Mouse (Mus musculus) heart, postnatal 0 days (tissue): ENCODE data around the gene Mrpl18.
"Not testable (repeated sequence)": the region's sequence is repeated elsewhere in the genome, so short reads cannot be mapped to it uniquely, and the experiment has no call there.

ENCODE experiments used
- CTCF ChIP-seq: IDR thresholded peaks from 2 replicates; pipeline ENCODE4 v1.5.1; 2016; ENCODE audit warnings: antibody characterized with exemption, control low read depth, low read depth
- EP300 ChIP-seq: IDR thresholded peaks from 2 replicates; pipeline ENCODE4 v1.6.1; 2016; ENCODE audit warnings: antibody characterized with exemption, low read depth

DNA sequence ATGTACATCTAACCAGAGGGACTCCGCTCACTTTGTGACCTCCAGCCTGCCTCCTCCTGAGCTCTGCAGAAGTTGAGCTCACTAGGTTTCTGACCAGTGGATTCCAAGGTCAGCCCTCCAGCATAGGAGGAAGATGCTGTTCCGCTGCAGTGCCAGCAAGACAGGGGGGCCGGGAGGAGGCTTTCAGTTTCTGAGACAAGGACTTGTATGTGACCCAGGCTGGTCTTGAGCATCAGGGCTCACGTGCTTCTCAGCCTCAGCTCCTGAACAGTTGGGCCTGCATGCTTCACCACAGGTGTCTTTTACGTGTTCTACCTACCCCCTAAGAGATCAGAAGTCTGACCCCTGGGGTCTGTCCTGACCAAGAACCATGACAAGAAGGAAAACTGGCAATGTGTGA lies 15.4 kb upstream of the Mrpl18 start:
- TF ChIP-seq CTCF, EP300: not testable (repeated sequence)
